Mouse (Mus musculus) spleen, adult 18-20 months (tissue): Measurements from ENCODE around the gene Vps33b.

Experiments
- DNase-seq, 2 experiments: peaks; one replicate each; pipeline ENCODE4 v3.0.0; 2022; ENCODE audit warnings: mixed read lengths in 2 of 2

Gene Vps33b

DNA sequence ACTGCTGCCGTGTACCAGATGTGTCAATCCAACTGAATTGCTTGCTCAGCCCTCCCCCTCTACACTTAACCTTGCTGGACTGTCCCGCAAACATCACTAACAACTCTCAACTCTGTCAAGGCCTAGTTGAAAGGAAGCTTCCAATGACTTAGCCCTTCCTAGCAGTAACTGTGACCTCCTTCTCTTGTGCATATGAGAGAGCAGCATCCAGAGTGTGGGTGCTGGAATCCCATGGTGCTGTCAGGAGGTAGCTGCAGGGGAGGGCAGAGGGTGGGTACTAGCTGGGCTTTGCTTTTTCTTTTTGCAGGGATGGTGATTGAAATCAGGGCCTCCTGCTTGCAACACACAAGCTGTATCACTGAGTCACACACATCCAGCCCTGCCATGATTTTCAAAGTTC, 4.0 kb downstream of the Vps33b start:
- no peak for DNase-seq

DNA sequence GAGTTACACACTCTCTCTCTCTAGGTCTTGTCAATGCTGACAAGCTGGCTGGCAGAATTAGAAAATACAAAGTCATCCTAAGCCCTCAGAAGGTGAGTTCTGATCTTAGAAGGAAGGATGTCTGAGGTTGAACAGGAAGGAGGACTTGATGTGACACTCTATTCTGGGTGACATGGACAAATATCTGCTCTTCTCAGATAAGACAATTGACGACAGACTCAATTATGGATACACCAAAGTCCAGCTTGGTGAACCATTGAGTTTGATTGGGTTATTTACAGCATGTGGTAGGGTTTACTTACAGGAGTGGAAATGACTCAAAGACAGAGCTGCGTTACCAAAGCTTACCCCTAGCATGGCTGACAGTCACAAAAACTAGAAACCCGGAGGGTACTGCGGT, 6.9 kb downstream of the Vps33b start:
- DNase-seq: no peak

DNA sequence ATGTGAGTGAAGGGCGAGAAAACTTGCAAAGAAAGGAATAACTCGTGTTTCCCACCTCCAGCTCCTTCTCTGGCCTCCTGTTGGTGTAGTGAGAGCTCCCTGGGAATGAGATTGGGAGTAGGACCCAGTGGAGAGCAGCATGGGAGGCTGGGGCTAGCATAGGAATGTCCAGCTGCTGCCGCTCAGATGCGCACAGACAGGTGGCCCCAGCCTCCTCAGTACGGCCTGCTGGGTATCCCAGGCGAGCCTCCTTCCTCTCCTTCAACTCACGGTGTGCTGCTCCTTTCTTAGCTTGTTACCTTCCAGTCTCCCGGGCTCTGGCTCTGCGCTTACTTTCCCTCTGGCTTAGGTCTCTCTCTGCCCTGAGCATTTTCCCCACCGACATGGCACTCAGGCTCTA, 10.6 kb downstream of the Vps33b start:
- no peak for DNase-seq

DNA sequence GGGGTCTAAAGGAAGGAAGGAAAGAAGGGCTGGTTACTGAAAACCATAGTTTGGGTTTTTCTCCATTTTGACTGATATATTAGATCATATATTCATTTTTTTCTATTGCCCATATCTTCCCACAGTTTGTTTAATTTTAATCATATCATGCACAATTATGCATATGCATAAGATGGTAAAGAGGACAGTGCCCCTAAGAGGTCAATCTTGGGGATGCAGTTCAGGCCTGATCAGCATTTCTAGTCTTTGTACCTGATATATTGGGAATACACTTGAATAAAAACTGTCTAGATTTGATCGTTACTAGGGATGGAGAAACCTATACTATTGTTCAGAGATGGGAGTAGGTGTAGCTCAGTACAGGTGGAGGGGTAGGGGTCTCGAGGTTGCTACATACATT, 11.5 kb downstream of the Vps33b start:
- no peak for DNase-seq

DNA sequence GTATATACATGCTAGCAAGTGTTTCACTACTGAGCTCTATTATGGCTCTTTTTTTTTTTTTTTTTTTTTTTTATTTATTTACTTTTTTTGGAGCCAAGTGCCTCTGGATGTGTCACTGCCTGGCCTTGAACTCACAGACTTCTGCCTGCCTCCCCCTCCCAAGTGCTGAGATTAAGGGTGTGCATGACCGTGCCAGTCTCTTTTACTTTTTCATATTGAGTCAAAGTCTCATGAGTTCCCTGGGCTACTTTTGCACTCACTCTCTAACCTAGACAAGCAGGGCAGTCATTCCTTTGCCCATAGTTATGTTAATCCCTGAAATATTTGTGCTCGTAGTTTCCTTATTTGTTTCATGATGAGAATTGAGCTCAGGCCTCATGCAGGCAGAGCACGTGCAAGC, 12.2 kb downstream of the Vps33b start:
- no peak for DNase-seq

DNA sequence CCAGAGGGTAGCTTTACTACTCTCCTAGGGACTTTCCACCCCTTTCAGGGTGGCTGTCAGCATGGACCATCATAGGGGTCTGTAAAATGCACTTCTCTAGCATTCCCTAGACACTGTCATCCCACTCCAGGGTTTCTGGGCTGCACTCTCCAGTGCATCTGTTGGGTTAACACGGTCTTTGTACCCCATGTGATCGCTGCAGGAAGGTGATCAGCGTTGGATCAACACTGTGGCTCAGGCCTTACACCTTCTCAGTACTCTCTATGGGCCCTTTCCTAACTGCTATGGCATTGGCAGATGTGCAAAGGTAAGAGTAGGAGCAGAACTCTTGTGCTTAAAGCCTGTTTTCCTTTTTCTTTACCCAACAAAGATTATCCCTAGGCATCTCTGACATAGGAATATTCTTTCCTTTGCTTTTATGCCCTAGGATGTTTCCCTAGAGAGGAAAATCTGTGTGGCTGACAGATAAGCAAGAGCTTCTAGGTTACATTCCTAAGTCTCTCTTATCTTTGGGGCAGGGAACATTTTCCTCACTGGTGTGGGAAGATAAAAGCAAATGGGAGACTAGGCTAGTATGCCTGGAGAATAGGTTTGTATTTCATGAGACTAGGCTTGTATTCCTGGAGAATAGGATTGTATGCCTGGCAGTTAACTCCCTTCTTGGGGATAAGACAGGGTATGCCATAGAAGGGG, 13.9 kb downstream of the Vps33b start:
- no peak for DNase-seq

DNA sequence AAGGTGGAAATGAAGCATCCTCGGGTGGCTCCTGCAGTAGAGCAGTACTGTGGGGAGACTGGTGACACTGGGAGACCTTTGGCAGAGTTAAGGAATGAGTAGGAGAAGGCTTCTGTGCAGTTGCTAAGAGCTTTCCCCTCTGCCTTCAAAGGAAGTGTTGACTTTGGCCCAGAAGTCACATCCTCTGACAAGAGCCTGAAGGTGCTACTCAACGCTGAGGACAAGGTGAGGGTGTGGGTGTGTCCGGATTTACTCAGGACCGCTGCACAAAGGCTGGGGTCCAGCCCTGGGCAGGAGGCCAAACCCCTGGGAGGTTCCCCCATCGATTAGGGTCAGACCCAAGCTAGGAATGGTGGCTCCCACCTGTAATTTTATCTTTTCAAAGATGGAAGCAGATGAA, 14.9 kb downstream of the Vps33b start:
- no peak for DNase-seq

DNA sequence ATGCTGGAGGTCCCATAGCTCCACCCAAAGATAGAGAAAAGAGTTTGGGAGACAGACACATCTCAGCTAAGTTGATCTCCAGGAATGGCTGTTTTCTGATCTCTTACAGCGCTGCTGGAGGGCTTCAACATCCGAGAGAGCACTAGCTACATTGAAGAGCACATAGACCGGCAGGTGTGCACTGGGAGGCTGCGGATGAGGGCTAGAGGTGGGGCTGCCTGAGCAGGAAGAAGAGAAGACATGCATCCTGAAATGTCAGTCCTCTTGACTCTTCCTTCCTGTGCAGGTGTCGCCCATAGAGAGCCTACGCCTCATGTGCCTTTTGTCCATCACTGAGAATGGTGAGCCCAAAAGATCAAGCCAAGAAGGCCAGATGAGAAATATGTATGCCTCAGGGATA, 16.3 kb downstream of the Vps33b start:
- no peak for DNase-seq

DNA sequence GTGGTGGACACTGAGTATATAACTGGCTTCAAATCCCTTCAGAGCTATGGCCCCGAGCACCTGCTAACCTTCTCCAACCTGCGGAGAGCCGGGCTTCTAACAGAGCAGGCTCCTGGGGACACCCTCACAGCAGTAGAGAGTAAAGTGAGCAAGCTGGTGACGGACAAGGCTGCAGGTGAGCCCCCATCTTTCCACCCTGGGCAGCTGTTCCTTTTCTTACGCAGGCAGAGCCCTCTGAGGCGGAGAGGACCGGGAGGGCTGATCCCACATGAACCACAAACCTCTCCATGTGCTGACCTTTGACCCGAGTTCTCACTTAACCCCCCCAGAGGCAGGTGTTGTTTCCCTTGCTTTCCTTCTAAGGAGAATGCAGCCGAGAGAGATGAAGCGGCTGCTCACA, 18.3 kb downstream of the Vps33b start:
- no peak for DNase-seq

DNA sequence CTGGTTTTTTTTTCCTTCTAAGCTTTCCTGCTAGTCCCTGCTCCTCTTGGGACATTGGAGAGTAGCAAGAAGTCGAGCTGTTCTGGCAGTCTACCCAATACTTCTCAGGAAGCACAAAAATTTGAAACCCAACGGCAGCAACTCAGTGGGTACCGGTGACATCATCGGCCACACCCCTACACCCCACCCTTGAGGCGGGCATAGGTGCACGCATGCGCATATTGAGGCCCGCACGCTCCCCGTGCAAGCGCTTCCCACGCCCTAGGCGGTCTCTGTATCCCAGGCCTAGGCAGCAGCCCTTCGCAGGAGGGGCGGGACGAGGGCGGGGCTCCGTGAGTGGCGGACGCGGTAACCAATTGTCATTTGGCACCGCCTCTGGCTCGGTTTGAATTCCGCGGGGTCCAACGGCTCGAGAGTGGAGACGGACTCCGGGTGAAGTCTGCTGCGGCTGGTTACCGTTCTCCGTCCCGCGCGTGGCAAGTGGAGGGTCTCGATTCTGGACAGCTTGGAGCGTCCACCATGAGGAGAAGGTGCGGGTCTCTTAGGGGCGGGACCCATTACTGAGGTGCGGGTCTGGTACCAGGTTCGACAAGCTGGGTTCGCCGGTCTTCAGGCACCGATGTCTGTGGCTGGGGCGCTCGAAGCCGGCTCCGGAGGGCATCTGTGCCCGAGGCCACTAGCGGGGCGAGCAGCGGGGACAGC, 24.8 kb downstream of the Vps33b start, which contains the start of gene Prc1:
Gene Prc1 (plus strand): TSS at position 389 of the 702 bp plus-strand sequence.
- DNase-seq: peak; percentile 96 to 98

DNA sequence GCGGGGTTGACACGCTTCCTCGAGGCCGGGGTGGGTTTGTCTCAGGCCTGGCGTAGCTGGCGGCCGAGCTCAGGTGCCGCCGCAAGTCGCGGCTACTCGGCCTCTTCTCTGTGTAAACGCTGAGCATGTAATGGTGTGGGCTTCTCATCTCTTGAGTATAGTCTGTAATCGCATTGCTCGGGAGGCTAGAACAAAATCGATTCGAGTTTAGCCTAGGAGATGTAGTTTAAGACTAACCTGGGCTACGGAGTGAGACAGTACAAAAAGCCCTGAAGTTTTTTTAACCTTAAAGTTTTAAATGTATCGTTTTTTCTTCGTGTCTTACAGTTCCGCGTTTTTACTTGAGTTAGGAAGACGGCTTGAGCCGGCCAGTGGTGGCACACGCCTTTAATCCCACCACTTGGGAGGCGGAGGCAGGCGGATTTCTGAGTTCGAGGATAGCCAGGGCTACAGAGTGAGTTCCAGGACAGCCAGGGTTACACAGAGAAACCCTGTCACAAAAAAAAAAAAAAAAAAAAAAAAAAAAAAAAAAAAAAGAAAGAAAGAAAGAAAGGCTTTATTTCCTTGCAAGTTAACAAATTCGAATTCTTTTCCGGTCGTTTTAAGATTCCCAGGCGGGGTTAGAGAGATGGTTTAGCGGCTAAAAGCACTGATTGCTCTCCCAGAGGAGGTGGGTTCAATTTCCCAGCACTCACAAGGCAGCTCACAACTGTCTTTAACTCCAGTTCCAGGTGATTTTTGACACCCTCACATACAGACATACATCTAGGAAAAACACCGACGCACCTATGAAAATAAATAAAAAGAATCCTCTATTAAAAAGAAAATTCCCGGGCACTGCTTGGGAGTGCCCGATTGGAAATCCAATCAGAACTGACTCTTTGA, 25.6 kb downstream of the Vps33b start:
- DNase-seq: no peak

DNA sequence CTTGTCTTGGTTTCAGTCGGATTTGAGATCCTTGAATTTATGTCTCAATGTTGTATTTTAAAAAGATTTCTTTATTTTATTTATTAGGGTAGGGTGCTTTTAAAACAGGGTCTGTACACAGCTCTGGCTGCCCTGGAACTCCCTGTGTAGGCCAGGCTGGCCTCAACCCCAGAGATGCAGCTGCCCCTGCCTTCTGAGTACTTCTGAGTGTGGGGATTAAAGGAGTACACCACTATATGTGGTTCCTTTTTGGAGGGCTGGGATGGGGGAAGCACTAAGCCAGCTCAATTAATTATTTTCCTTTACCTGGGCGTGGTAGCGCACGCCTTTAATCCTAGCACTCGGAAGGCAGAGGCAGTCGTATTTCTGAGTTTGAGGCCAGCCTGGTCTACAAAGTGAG, 27.0 kb downstream of the Vps33b start:
- DNase-seq: no peak

DNA sequence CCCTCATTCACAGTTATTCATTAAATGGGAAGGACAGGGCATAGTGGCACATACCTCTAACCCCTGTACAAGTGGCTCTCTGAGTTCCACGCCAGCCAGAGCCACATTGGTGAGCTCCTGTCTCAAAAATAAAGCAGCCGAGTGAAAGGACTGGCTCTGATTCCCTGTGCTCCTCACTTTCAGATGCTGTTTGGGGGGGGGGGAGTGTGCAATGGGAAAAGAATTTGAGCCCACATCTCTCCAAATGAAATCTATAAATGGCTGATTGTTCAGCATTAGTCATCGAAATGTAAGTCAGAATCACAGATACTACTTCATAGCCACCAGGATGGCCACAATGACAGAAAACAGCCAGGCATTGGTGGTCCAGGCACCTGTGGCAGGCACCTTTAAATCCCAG, 27.6 kb downstream of the Vps33b start:
- DNase-seq: no peak

DNA sequence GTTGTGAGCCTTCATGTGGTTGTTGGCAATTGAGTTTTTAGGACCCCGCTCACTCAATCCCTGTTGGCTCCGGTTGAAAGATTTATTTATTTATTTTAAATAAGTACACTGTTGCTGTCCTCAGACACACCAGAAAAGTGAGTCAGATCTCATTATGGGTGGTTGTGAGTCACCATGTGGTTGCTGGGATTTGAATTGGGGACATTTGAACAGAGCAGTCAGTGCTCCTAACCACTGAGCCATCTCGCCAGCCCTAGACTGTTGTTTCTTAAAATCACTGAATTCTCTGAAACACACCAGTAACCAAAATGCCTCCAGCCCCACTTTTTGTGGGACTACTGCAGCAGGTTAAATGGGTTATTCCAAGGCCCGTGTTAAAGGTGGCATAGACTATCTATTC, 29.3 kb downstream of the Vps33b start:
- DNase-seq: no peak

DNA sequence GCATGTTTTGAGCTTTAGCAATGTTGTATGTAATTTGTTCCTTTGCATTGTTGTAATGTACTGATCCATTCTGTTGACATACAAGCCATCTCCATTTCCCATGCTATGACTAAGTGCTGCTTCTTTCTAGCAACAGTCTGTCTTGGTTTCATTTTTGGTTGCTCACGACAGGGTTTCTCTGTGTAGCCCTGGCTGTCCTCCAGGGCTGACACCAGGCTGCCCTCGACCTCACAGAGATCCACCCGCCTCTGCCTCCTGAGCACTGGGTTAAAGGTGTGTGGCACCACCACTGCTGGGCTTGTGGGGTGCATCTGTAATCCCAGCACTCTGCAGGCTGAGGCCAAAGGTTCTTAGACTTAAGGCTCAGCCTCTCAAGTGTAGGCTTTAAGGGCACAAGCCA, 30.1 kb downstream of the Vps33b start:
- no peak for DNase-seq

DNA sequence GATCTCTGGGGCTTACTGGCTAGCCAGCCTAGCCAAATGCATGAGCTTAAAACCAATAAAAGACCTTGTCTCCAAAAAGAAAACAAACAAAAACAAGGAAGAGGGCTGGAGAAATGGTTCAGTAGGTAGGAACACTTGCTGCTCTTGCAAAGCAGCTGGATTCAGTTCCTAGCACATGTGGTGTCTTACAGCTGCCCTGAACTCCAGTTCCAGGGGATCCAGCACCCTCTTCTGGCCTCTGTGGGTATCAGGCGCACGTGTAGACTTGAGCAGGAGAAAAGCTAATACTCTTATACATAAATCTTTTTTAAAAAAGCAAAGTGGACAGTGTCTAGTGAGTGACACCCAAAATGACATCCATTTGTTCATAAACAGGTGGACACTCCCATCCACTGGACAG, 32.1 kb downstream of the Vps33b start:
- no peak for DNase-seq

DNA sequence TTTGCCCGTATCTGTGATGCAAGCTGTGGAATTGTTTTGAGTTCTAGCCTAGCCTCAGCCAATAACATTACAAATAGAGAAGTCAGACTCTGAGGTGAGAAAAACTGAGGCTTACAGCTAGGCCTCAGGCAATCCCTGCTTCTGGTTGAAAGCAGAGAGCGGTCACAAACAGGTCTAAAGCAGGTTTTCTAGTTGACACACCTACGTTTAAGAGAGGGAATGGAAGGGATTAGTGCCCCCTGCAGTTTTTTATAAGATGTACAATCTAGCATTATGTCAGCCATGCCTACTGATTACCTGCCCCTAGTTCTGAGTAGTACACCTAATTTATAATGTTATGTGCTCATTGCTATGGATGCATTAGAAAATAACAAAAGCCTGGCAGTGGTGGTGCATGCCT, 38.3 kb downstream of the Vps33b start:
- DNase-seq: no peak

DNA sequence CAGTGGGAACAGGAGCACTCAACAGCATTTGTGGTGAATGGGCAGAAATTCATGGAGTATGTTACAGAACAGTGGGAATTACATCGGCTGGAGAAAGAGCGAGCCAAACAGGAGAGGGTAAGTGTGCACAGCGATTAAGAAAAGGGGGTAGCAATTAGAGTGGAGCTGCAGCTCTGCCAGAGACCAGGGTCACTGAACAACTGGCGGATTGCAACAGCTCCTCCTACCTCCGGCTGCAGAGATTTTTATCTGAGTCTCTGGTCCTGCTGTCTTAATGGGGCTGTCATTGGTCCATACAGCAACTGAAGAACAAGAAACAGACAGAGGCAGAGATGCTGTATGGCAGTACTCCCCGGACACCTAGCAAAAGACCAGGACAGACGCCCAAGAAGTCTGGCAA, 41.3 kb downstream of the Vps33b start:
- no peak for DNase-seq

DNA sequence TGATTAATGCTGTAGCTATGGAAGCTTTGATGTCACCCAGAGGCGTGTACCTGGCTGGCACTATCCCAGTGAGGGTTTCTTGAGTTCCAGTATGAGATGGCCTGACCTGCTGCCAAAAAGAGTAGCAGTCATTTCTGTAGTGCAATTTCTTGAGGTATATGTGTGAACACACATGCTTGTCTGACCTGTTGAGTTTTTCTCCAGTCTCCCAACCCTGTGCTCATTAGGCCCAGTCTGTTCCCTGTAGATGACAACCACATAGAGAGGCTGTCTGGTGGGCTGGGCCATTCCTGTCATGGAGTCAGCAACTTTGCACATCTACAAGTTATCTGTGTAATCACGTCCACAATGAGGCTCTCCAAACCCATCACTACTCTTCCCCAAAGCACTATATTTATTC, 46.3 kb downstream of the Vps33b start:
- DNase-seq: no peak

DNA sequence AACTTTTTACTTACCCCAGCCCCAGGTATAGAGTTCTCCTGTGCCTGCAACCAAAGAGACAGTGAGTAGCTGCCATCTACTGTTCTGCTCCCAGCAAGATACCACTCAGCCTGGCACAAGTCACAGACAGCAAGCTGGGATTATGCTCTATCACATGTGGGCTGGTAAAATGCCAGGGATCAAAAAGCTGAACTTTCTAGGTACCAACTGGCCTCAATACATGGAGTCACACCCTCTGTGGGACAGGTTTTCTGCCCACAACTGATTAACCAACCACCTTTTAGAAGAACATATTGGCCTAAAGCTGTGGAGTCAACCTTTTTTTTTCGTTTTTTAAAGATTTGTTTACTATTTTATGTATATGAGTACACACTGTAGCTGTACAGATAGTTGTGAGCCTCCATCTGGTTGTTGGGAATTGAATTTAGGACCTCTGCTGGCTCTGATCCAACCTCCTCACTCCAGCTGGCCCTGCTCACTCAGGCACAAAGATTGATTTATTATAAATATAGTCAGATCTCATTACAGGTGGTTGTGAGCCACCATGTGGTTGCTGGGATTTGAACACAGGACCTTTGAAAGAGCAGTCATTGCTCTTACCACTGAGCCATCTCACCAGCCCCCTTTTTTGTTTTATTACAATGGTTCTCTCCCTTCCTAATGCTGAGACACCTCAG, 48.1 kb downstream of the Vps33b start:
- no peak for DNase-seq

DNA sequence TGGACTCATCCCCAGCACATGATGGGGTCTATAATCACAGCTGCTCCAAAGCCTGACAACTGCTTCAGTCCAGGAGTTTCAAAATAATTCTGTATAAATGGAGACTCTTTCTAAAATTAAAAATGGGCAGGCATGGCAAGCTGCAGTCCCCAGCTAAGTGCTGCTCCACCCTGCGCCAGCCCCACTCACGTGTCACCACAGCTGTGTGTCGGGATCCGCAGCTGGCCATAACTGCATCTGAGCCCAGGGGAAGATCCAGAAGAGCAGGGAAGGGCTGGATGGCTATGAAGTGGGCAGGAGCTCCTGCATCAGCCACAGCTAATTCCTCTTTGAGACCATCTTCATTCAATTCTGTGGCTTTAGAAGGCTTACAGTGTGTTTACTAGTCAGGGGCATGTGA, 49.2 kb downstream of the Vps33b start:
- no peak for DNase-seq

DNA sequence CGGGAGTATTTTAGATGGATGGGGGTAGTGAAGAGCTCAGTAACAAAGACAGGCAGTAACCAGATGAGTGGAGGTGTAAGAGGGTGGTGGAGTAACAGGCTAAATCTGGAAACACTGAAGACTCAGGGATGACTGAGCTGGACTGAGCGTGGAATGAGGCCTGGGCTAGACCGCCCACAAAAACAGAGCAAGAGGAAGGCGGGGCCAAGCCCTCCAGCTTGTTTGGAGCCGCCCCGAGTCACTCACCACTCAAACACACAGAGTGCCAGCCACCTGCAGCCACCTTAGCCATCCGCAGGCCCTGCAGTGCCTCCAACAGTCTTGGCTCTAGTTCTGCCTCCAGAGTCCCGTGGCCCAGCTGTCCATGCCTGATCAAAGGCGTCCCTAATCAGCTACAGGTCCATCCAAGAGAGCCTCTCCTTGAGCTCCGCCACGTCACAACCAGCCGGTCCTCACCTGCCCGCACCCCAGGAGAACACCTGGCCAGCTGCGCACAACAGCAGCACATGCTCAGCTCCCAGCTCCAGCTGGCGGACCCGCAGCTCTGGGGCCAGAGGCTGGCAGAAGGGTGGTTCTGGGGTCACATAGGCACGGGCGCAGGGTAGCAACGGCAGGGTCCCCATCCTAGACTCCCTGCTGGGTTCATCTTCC, 50.5 kb downstream of the Vps33b start:
- DNase-seq: no peak

DNA sequence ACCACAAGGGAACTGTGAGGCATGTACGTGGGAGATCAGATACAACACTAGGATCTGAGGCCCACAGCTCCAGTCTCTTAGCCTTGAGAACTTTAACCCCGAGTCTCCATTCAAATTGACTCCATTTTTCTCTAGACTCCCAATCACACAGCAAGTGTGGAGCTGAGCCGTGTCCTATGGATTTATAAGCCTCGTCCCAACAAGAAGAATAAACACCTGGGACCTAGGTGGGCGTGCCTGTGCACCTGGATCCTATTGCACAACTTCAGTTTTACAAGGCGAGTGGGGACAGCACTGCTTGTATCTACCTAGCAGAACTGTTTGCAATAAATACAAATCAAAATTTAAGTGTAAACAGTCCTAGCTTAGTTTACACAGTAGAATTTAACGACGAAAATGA, 53.9 kb downstream of the Vps33b start:
- DNase-seq: no peak
